In the genomic region with DNA sequence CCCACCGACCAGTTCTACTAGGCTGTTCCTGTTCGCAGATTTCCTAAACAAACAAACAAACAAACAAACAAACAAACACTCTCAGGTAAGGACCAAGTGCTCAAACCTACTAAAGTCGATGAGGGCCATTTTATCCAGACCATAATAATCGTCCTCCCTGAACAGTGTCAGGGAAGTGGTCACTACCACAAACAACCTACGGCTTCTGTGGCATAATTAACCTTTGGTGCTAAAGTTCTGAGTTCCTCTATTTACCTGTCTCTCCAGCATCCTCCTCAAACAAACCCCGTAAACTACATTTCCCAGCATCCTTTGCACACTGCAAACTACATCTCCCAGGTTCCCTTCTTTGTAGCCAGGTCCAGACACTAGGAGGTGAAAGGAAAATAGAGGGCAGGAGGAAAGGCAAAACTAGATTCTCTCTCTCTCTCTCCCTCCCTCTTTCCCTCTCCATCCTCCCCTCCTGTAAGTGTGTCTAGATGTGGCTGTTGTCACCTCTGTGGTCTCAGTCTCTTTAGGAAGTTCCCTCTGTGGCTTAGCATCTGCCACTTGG, we compare ENCODE assay signal across 10 mouse cellular contexts. TPM values are rescaled to one million over a fixed set of nuclear protein-coding genes. Genes with fewer than 3 reads are reported as not detected.
DNase-seq lines count a peak whose midpoint lies in the region; ATAC-seq lines count a peak whose summit lies in the region.
"Had no signal": no experiment of that assay in that cellular context is flagged by ENCODE, and none has a peak within 500 bp of the region (broad histone marks: within the 10 kb centered on the region; RNA-seq: fewer than 3 reads in every experiment).

No protein-coding gene starts in this region.

- 51% methylated on average over 6 of the region's 6 CpGs for WGBS in neural tube, embryonic 12.5 days

- no peak overlapping the region for H3K4me3 ChIP-seq in neural tube, embryonic 12.5 days
- H3K4me3 ChIP-seq: erythroblast, embryonic 14.5 days; limb, embryonic 13.5 days had no signal

- no peaks in the 10 kb centered on the region for H3K9me3 ChIP-seq in neural tube, embryonic 12.5 days
- H3K9me3 ChIP-seq: limb, embryonic 13.5 days had no signal

- DNase-seq in cerebellum, adult 9-10 months, result peak; percentile 21
- DNase-seq in cerebellum, postnatal 4 days (ENCODE audit: low spot score in 2 of 2), result no peak
- no peak for DNase-seq in neural tube, embryonic 10.5 days (ENCODE audit: extremely low spot score, low spot score)
- peak; percentile 26 for DNase-seq in splenic B cell, adult 2 months (ENCODE audit: low read depth, low spot score)
- DNase-seq in urinary bladder, adult 2 months (ENCODE audit: low spot score), result no peak
- DNase-seq in adrenal gland, postnatal 25 days, result no peak

- no peaks in the 10 kb centered on the region for H3K36me3 ChIP-seq in neural tube, embryonic 12.5 days
- H3K36me3 ChIP-seq in splenic B cell, adult 2 months (ENCODE audit: control insufficient read depth, insufficient read depth, low read length, poor library complexity, severe bottlenecking), result no peaks in the 10 kb centered on the region
- H3K36me3 ChIP-seq: limb, embryonic 13.5 days had no signal

- H3K27ac ChIP-seq in neural tube, embryonic 12.5 days, result no peak overlapping the region
- H3K27ac ChIP-seq: limb, embryonic 13.5 days had no signal

- H3K4me1 ChIP-seq in neural tube, embryonic 12.5 days, result peaks cover 12% of the 10 kb centered on the region

- peak; percentile 37; the same call in 1 of the 2 replicates for ATAC-seq in neural tube, embryonic 12.5 days (ENCODE audit: low FRiP score, low read depth)
- peak; percentile 73 for ATAC-seq in inflammation-experienced regulatory T-cells, adult 6 months

- H3K4me2 ChIP-seq in neural tube, embryonic 12.5 days (replicated peaks), result no peak overlapping the region
- H3K4me2 ChIP-seq: limb, embryonic 13.5 days had no signal

- peaks cover 2% of the 10 kb centered on the region; the same call in 1 of the 2 replicates for H3K27me3 ChIP-seq in neural tube, embryonic 12.5 days (replicated peaks)
- H3K27me3 ChIP-seq in splenic B cell, adult 2 months (ENCODE audit: control insufficient read depth, insufficient read depth, low read length, poor library complexity, severe bottlenecking), result no peaks in the 10 kb centered on the region

- no peak overlapping the region for H3K9ac ChIP-seq in neural tube, embryonic 12.5 days
- H3K9ac ChIP-seq: limb, embryonic 13.5 days had no signal

RNA-seq across cellular contexts. Expression of a gene that starts 5.4 kb away (rescaled TPM):
- 89.8 and 93.4 TPM in 2 replicates for polyA plus RNA-seq in neural tube, embryonic 12.5 days (2016; fragmentation: Nextera tagmentation; extraction: Ambion mirVana)
- under 1 TPM in 1 of 3 experiments, not detected in 2; 0.90 TPM for polyA plus RNA-seq in inflammation-experienced regulatory T-cells, adult 6 months (2017; shearing (Covaris generic))
- 4.7 and 6.2 TPM in 2 replicates for polyA plus RNA-seq in urinary bladder, adult 2 months (2012; rRNA removed)
- total RNA-seq in adrenal gland, postnatal 25 days (2021), result 0.46 and 0.52 TPM in 2 replicates
- polyA plus RNA-seq: erythroblast, embryonic 14.5 days had no signal

Comparison
In these comparisons a context has a peak if more than half of its experiments do, and no peak if none do; other contexts are left out.
1. DNase-seq: peak in cerebellum, adult 9-10 months (single experiment) and splenic B cell, adult 2 months (single experiment); none in cerebellum, postnatal 4 days (0 of 2), neural tube, embryonic 10.5 days (single experiment), urinary bladder, adult 2 months (single experiment) and adrenal gland, postnatal 25 days (single experiment).
2. RNA of a gene that starts 5.4 kb away (polyA plus RNA-seq): 89.8 to 93.4 TPM in neural tube, embryonic 12.5 days; 4.7 to 6.2 TPM in urinary bladder, adult 2 months and 0.90 TPM in inflammation-experienced regulatory T-cells, adult 6 months; every median in the first group is over 10 times any median in the second.